Mouse (Mus musculus): ENCODE measurements around the gene Maf. TPM values are rescaled to one million over a fixed set of nuclear protein-coding genes. Genes with fewer than 3 reads are reported as not detected.

The Maf gene
- total and polyA plus RNA-seq, 3 experiments, result 0.05 to 1.1 TPM; not detected in 1

DNA sequence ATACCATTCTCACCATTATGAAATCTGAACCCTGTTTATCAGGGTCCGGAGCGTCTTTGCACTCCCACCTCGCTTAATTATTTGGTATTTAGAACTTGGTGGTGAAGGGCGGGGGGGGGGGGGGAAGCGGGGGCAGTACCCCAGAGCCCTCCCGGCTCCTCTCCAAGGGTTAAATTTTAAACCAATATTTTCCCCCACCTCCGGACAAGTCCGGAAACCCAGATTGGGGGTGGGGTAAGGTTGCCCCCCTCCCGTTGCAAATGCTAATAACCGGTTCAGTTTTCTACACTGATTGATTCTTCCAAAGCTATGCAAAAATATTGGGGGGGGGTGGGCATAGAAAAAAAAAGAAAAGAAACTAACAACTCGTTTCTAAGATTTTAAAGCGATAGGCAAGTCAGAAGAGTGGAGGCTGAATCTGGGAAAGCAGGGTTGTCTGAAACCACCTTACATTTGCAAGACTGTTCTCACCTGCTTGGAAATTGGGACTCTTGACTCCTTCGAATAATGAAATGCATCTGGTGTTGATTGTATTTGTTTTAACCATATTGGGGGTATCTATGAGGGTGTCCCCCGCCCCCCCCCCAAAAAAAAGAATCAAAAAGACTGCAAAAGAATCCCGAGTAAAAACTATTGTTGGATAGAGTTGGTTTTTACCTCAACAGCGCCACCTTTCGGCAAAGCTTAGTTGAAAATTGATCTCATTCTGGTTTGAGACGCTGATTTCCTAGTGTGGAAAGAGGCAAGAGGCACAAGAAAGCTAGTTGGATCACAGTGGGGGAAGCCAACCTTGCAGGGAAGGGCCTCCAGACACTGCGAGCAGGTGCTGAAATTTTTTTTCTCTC lies 1.6 kb upstream of the Maf start:
- H3K9me3 ChIP-seq (replicated peaks), result peaks cover 48% of the 10 kb centered on the region
- ATAC-seq (ENCODE audit: extremely low read depth, insufficient number of reproducible peaks, low FRiP score, poor library complexity, severe bottlenecking), result no peak
- no peaks in the 10 kb centered on the region for H3K4me1 ChIP-seq (ENCODE audit: insufficient read depth, low read depth, low read length)
- H3K36me3 ChIP-seq (replicated peaks), result no peaks in the 10 kb centered on the region
- H3K4me3 ChIP-seq (ENCODE audit: low read depth, low read length), result no peak overlapping the region
- TF ChIP-seq GATA1 (IDR thresholded peaks at IDR 0.05; ENCODE audit: borderline replicate concordance, low read length) (no peak), GATA2 (IDR thresholded peaks at IDR 0.05; ENCODE audit: borderline replicate concordance, low read depth, low read length) (no peak), CTCF (IDR thresholded peaks at IDR 0.05; ENCODE audit: low read depth, low read length) (no peak), TAL1 (conservative IDR thresholded peaks at IDR 0.05; ENCODE audit: low read depth, low read length) (no peak), POLR2AphosphoS5 (IDR thresholded peaks at IDR 0.05; ENCODE audit: insufficient replicate concordance, low read depth, low read length) (no peak)
- no peaks in the 10 kb centered on the region for H3K27me3 ChIP-seq (ENCODE audit: insufficient read depth, low read length)
- DNase-seq (ENCODE audit: low spot score), result no peak

- no peak for TF ChIP-seq CTCF (IDR thresholded peaks at IDR 0.05; ENCODE audit: low read depth, low read length)
- no peak for TF ChIP-seq GATA1 (IDR thresholded peaks at IDR 0.05; ENCODE audit: borderline replicate concordance, low read length)
- TF ChIP-seq GATA2 (IDR thresholded peaks at IDR 0.05; ENCODE audit: borderline replicate concordance, low read depth, low read length), result no peak
- no peak for TF ChIP-seq POLR2AphosphoS5 (IDR thresholded peaks at IDR 0.05; ENCODE audit: insufficient replicate concordance, low read depth, low read length)
- TF ChIP-seq TAL1 (conservative IDR thresholded peaks at IDR 0.05; ENCODE audit: low read depth, low read length), result no peak
- Histone ChIP-seq H3K27me3 (ENCODE audit: insufficient read depth, low read length) (no peaks in the 10 kb centered on the region), H3K4me3 (ENCODE audit: low read depth, low read length) (no peak overlapping the region; the same call in 1 of the 2 replicates), H3K9me3 (replicated peaks) (peaks cover 42% of the 10 kb centered on the region), H3K4me1 (ENCODE audit: insufficient read depth, low read depth, low read length) (no peaks in the 10 kb centered on the region), H3K36me3 (replicated peaks) (no peaks in the 10 kb centered on the region)
- ATAC-seq (ENCODE audit: extremely low read depth, insufficient number of reproducible peaks, low FRiP score, poor library complexity, severe bottlenecking), result no peak
- no peak for DNase-seq (ENCODE audit: low spot score)
Measured at GRCm38 (mm10) chr8:115706861-115707730, 498 bp downstream of the Maf start.

DNA sequence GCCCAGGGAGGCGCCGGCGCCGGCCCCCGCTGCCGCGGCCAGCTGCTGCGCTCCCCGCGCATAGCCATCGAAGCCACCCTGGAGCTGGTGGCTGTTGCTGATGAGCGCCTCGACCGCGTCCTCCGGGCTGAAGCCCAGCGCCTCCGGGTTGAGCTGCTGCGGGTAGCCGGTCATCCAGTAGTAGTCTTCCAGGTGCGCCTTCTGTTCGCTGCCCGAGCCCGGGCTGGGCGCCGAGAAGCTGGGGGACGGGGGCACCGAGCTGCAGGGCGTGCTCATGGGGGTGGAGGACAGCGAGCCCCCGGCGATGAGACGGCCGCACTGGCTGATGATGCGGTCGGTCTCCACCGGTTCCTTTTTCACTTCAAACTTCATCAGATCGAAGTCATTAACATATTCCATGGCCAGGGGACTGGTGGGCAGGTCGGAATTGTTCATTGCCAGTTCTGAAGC lies 1.2 kb downstream of the Maf start:
- no peaks in the 10 kb centered on the region for H3K4me1 ChIP-seq (ENCODE audit: insufficient read depth, low read depth, low read length)
- no peaks in the 10 kb centered on the region for H3K36me3 ChIP-seq (replicated peaks)
- TF ChIP-seq GATA2 (IDR thresholded peaks at IDR 0.05; ENCODE audit: borderline replicate concordance, low read depth, low read length) (no peak), TAL1 (conservative IDR thresholded peaks at IDR 0.05; ENCODE audit: low read depth, low read length) (no peak), CTCF (IDR thresholded peaks at IDR 0.05; ENCODE audit: low read depth, low read length) (no peak), POLR2AphosphoS5 (IDR thresholded peaks at IDR 0.05; ENCODE audit: insufficient replicate concordance, low read depth, low read length) (no peak), GATA1 (IDR thresholded peaks at IDR 0.05; ENCODE audit: borderline replicate concordance, low read length) (no peak)
- H3K4me3 ChIP-seq (ENCODE audit: low read depth, low read length), result no peak overlapping the region; the same call in 1 of the 2 replicates
- H3K9me3 ChIP-seq (replicated peaks), result peaks cover 46% of the 10 kb centered on the region
- no peaks in the 10 kb centered on the region for H3K27me3 ChIP-seq (ENCODE audit: insufficient read depth, low read length)
- no peak for DNase-seq (ENCODE audit: low spot score)
- no peak for ATAC-seq (ENCODE audit: extremely low read depth, insufficient number of reproducible peaks, low FRiP score, poor library complexity, severe bottlenecking)

- ATAC-seq (ENCODE audit: extremely low read depth, insufficient number of reproducible peaks, low FRiP score, poor library complexity, severe bottlenecking) (no peak), DNase-seq (ENCODE audit: low spot score) (no peak)
- H3K36me3 ChIP-seq (replicated peaks), result no peaks in the 10 kb centered on the region
- H3K27me3 ChIP-seq (ENCODE audit: insufficient read depth, low read length), result no peaks in the 10 kb centered on the region
- no peak overlapping the region; the same call in 1 of the 2 replicates for H3K4me3 ChIP-seq (ENCODE audit: low read depth, low read length)
- no peaks in the 10 kb centered on the region for H3K4me1 ChIP-seq (ENCODE audit: insufficient read depth, low read depth, low read length)
- no peak for TF ChIP-seq CTCF (IDR thresholded peaks at IDR 0.05; ENCODE audit: low read depth, low read length)
- no peak for TF ChIP-seq TAL1 (conservative IDR thresholded peaks at IDR 0.05; ENCODE audit: low read depth, low read length)
- TF ChIP-seq POLR2AphosphoS5 (IDR thresholded peaks at IDR 0.05; ENCODE audit: insufficient replicate concordance, low read depth, low read length), result no peak
- TF ChIP-seq GATA1 (IDR thresholded peaks at IDR 0.05; ENCODE audit: borderline replicate concordance, low read length), result no peak
- no peak for TF ChIP-seq GATA2 (IDR thresholded peaks at IDR 0.05; ENCODE audit: borderline replicate concordance, low read depth, low read length)
- peaks cover 46% of the 10 kb centered on the region for H3K9me3 ChIP-seq (replicated peaks)
Measured at GRCm38 (mm10) chr8:115705591-115706110, 1.9 kb downstream of the Maf start.

DNA sequence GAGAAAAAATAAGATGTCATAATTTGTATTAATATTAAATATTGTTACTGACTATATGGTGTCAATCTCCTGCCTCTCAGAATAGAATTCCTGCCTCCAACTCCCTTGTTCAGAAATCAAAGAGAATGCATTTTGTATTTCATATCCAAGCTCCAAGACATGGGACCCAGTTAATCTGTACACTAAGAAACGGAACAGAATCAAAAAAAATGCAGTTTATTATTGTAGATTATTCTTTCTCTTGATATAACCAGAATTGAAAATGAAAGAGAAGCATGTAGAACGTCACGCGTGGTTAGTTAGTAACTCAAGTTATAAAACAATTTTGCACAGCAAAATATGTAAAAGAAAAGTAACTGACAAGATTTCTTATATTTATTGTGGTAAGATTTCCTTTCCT lies 4.5 kb downstream of the Maf start:
- Histone ChIP-seq H3K27me3 (ENCODE audit: insufficient read depth, low read length) (no peaks in the 10 kb centered on the region), H3K4me3 (ENCODE audit: low read depth, low read length) (no peak overlapping the region), H3K4me1 (ENCODE audit: insufficient read depth, low read depth, low read length) (no peaks in the 10 kb centered on the region), H3K9me3 (replicated peaks) (peaks cover 44% of the 10 kb centered on the region), H3K36me3 (replicated peaks) (no peaks in the 10 kb centered on the region)
- ATAC-seq (ENCODE audit: extremely low read depth, insufficient number of reproducible peaks, low FRiP score, poor library complexity, severe bottlenecking), result no peak
- no peak for DNase-seq (ENCODE audit: low spot score)
- TF ChIP-seq CTCF (IDR thresholded peaks at IDR 0.05; ENCODE audit: low read depth, low read length) (no peak), GATA2 (IDR thresholded peaks at IDR 0.05; ENCODE audit: borderline replicate concordance, low read depth, low read length) (no peak), TAL1 (conservative IDR thresholded peaks at IDR 0.05; ENCODE audit: low read depth, low read length) (no peak), GATA1 (IDR thresholded peaks at IDR 0.05; ENCODE audit: borderline replicate concordance, low read length) (no peak), POLR2AphosphoS5 (IDR thresholded peaks at IDR 0.05; ENCODE audit: insufficient replicate concordance, low read depth, low read length) (no peak)

Measured in G1E (cell line).